Mouse (Mus musculus) right cerebral cortex, postnatal 25 days (tissue): Measurements from ENCODE around the gene Ltbp1.

Experiments
- DNase-seq: peaks from one replicate; pipeline ENCODE4 v3.0.0; 2022

The Ltbp1 gene

GRCm38 (mm10) chr17:75069232-75069631 is 63.9 kb downstream of the Ltbp1 start:
- DNase-seq: no peak

GRCm38 (mm10) chr17:75071174-75071573 is 65.8 kb downstream of the Ltbp1 start:
- no peak for DNase-seq

GRCm38 (mm10) chr17:75071749-75072148 is 66.4 kb downstream of the Ltbp1 start:
- no peak for DNase-seq

GRCm38 (mm10) chr17:75073887-75074286 is 68.5 kb downstream of the Ltbp1 start:
- no peak for DNase-seq

- DNase-seq: no peak
These were observed 69.8 kb downstream of the Ltbp1 start for GRCm38 (mm10) chr17:75074978-75075699.

GRCm38 (mm10) chr17:75081401-75081800 is 76.0 kb downstream of the Ltbp1 start:
- DNase-seq: no peak

GRCm38 (mm10) chr17:75082449-75082848 is 77.1 kb downstream of the Ltbp1 start:
- DNase-seq: no peak

- DNase-seq: no peak
These were observed 82.1 kb downstream of the Ltbp1 start for GRCm38 (mm10) chr17:75087296-75087941.

GRCm38 (mm10) chr17:75088232-75088631 is 82.9 kb downstream of the Ltbp1 start:
- DNase-seq: no peak

GRCm38 (mm10) chr17:75088727-75089126 is 83.4 kb downstream of the Ltbp1 start:
- DNase-seq: peak; percentile 51

- DNase-seq: no peak
These were observed 85.2 kb downstream of the Ltbp1 start for GRCm38 (mm10) chr17:75090556-75090955.

- DNase-seq: no peak
These were observed 88.2 kb downstream of the Ltbp1 start for GRCm38 (mm10) chr17:75093563-75093962.

- no peak for DNase-seq
These were observed 89.2 kb downstream of the Ltbp1 start for GRCm38 (mm10) chr17:75094591-75094990.

- no peak for DNase-seq
These were observed 91.4 kb downstream of the Ltbp1 start for GRCm38 (mm10) chr17:75096727-75097126.

GRCm38 (mm10) chr17:75097367-75097766 is 92.0 kb downstream of the Ltbp1 start:
- no peak for DNase-seq

- no peak for DNase-seq
These were observed 95.8 kb downstream of the Ltbp1 start for GRCm38 (mm10) chr17:75101215-75101614.

- DNase-seq: no peak
These were observed 96.6 kb downstream of the Ltbp1 start for GRCm38 (mm10) chr17:75101994-75102393.

- no peak for DNase-seq
These were observed 102.0 kb downstream of the Ltbp1 start for GRCm38 (mm10) chr17:75107412-75107811.

- DNase-seq: no peak
These were observed 102.5 kb downstream of the Ltbp1 start for GRCm38 (mm10) chr17:75107879-75108278.

GRCm38 (mm10) chr17:75109081-75109716 is 103.8 kb downstream of the Ltbp1 start:
- DNase-seq: no peak

- DNase-seq: no peak
These were observed 105.2 kb downstream of the Ltbp1 start for GRCm38 (mm10) chr17:75110252-75111205.

GRCm38 (mm10) chr17:75115594-75115993 is 110.2 kb downstream of the Ltbp1 start:
- no peak for DNase-seq

- no peak for DNase-seq
These were observed 113.5 kb downstream of the Ltbp1 start for GRCm38 (mm10) chr17:75118896-75119295.
